Mouse (Mus musculus): ENCODE results near the gene Gpr107.

Gene Gpr107

DNA sequence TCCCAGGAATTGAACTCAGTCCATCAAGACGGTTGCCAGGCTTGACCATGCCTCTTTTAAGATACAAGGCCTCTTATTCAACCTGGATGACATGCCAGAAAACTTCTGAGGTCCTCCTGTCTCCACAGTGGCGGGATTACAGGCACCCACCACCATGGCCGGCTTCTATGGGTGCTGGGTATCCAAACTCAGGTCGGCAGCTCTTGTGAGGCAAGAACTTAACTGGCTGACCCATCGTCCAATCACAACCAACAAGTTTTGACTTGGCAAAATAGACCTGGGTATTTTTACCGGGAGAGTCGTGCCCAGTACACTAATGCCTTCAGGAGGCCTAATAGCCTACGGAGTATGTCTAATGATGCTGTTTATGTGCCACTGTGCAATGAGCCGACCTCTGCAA, 26.1 kb upstream of the Gpr107 start:
- in situ Hi-C loops (cut with MboI, MseI) = no loop called here

DNA sequence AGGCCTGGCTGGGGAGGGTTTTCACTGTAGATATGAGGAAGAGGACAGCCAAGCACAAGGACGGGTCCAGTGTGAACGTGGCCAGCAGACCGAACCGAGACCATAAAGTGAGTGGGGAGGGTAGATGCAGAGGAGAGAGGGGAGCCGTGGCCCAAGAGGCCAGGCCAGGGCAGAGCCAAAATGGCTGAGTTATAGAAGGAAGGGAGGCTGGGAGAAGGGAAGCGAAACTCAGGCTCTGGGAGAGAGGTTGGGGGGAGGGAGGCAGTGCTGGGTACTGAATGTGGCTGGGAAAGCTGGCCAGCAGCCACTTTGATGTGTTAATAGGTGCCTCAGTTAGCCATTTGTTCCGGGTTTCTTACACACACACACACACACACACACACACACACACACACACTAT, 24.9 kb upstream of the Gpr107 start:
- in situ Hi-C loops (cut with MboI, MseI) = no loop called here

DNA sequence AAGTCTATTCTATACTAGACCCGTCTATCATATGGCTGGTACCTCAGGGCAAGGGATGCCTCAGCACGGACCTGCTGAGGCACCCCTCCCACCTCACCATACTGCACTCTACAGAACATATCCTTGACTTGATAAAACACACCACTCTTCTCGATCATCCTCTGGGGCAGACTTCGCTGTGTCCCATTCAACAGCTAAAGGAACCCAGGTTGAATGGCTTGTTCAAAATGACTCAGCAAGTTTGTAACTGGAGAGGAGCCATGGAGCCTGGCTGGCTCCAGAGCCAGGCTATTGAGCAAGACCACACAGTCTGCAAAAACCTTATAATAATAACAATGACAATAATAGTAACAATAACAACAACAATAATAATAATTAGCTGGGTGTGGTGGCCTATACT, 24.2 kb upstream of the Gpr107 start:
- in situ Hi-C loops (cut with MboI, MseI) = no loop called here

DNA sequence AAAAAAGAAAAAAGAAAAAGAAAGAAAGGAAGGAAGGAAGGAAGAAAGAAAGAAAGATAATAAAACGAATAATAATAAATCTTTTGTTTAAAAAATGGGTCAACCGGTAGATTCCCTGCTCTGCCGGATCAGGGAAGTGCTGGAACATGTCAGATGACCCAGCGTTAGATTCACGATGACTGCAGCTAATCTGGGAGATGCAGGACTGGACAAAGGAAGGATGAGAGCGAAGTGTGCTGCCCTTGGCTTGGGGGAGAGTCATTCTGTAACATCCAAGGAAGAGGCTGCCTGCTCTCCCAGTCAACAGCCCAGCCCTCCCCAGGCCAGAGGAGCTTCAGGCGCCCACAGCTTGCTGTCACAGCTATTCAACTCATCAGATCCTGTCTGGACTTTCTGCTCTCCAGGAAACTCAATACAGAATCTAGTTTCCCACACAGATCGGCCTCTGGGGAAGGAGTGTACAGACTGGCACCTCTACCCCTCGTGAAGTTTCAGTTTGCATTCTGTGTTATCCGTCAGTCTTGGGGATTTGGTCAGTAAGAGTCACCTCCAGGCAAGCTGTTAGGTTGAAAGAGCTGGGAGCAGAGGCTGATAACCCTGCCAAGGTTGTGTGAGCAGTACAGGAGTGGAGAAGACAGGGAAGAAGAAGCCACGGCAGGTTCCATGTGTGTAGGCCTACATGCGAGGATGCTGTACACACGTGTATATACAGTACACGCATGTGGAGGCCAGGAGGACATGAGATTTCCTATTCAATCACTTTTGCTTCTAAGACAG, 22.2 kb upstream of the Gpr107 start:
- in situ Hi-C loops (cut with MboI, MseI) = no loop called here

DNA sequence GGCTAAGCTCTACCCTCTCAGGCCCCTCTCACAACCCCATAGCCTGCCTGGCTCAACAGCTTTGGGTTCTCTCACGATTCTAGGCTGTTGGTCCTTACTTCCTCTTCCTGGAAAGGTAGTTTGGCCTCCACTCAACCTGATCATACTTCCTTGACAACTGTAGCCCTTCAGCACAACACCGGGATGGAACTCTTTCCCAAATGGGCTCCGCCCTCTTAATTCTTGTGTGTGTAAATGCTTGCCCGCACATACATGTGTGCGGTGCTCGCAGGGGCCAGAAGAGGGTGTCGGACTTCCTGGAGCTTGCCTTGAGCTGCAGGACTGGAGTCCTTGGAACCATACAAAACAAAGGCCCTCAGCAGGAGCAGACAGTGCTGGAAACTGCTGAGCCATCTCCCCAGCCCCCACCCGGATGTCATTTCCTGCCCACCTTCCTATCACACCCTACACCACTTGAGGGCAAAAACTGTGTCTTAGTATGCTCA, 21.3 kb upstream of the Gpr107 start:
- in situ Hi-C loops (cut with MboI, MseI) = no loop called here

DNA sequence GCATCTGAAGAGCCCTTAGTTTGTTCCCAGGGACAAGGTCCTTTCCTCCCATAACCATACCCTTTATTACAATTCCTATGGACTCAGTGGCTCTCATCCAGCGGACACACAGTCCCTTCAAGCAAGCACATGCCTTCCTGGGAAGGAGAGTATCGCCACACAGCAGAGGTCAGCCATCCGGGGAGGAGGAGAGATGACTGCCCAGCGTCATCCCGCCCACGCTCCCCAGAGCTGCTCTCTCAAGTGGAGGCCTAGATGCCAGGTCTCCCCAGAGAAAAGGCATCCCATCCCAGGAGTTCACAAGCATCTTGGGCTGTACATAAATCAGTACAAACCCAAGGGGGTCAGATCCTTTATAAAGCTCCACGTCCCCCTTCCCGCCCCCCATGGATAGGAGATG, 19.4 kb upstream of the Gpr107 start:
- in situ Hi-C loops (cut with MboI, MseI) = no loop called here

DNA sequence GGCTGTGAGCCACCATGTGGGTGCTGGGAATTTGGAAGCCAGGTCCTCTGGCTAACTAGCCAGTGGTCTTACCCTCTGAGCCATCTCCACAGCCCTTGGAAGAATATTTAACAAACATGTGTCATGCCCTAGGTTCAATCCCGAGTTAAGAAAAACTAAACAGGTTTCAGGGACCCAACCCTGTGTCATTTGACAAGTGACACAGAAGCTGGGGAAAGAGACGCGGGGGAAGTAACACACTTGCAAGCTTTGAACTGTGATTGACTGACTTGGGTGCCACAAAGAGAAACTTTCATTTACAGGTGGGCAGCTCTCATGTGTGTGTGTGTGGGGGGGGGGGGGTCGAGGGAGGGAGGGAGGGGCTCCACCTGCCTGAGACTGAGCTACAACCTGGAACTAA, 18.1 kb upstream of the Gpr107 start:
- in situ Hi-C loops (cut with MboI, MseI) = no loop called here

DNA sequence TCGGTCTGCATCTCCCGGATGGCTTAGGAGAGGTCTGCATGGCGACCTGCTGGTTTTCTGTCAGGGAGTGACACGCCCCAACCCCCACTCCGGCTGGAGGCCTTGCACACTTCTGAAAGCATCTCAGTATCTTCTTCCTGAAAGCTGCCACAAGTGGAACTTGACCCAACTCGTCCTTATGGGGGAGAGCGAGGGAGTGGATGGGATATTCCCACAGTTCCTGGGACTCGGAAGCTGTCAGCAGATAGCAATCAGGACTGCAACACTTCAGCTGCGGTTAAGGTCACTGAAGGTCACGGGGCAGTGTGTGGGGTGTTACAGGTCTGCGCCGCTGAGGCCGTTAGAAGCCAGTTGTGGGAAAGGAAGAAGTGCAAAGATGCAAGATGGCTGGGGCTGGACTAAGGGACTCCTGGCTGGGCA, 16.6 kb upstream of the Gpr107 start:
- in situ Hi-C loops (cut with MboI, MseI) = no loop called here

DNA sequence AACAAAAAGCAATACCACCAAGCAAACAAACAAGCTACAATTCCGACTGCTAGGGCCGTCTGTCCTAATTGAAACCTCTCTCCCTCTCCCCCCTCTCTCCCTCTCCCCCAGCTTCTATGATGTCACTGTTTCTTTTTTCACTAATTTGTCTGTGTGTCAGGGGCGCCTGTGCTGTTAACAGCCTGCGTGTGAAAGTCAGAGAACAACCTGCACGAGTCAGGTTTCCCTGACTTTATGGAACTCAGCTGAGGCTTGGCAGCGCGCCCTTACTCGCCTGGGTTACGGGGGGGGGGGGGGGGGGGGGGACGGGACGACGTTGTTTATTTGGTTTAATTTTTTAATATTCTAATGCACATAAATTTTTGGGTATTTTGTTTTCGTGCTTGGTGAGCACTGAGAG, 15.8 kb upstream of the Gpr107 start:
- in situ Hi-C loops (cut with MboI, MseI) = no loop called here

DNA sequence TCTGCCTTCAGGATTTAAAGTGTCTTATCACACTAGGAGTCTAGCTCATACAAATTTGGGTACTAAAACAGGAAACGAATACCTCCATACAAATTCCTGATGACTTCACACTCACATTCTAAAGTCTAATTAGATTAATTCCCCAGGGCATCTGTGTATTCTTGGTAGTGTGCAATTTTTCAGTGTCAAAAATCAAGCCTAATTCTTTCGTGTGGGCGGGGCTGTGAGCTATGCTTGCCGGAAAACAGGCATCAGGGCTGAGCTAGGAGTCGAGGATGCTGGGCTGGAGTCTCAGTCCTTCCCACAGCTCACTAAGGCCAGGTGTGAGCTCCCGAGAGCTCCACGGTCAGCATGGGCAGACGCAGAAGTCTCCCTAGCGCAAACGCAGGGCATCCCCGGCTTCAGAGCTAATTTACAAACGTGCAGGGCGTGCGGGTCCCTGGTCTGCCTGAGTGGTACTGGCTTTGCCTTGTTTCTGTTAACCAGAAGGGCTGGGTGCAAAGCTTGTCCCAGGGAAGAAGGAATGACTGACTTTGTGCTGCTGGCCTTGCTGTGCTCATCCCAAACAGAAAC, 15.0 kb upstream of the Gpr107 start:
- in situ Hi-C loops (cut with MboI, MseI) = no loop called here

DNA sequence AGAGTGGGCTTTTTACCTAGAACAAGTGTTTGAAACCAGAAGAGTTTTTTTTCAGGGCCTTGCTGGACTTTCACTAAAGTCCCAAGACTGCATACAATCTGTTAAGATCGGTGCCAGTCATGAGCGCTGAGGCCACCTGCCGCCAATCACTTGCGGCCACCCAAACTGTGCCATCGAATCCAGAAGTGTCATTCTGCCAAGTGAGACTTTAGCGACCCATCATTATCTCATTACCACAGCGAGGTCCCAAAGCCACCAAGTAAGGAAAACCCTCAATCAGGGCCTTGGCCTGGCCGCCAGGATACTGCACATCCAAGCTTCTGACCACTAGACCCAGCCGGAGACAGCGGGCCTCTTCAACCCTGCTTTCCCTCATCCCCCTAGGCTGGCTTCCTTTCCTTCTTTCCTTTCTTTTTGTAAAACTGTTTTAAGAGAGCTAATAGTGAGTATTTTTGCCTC, 12.9 kb upstream of the Gpr107 start:
- in situ Hi-C loops (cut with MboI, MseI) = no loop called here

DNA sequence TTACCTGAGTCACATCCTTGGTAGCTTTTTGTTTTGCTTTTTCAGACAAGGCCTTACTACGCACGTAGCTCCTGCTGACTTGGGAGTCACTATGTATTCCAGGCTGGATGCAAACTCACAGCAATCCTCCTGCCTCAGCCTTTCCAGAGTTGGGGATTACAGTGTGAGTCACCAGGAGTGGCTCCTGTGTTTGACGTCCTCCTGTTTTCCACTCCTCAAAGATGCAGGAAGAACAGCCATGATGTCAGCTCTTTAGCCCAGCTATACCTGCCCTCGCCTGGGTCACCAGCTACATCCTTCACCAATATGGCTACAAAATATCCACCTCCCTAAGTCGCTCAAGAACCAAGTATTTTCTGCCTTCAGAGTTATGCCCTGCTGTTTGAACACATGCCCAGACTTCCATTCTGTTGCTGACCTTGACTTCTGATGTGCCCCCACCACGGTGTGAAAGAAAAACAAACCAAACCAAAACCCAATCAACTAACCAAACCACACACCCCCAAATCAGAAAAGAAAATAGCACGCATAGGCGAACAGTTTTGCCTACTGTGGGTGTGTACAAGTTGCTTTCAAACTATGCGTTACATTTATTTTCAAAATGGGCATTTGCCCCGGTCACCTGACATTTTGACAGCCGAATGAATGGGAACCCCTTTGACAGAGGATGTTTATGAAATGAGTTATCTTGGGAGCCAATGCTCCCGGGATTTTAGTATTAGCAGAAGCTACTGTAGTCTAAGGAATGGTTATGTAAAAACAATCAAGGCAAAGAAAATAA, 11.9 kb upstream of the Gpr107 start:
- in situ Hi-C loops (cut with MboI, MseI) = loop anchor here (5.0 kb wide), 2 partner anchors 33 to 63 kb away; no protein-coding TSS in a partner anchor

DNA sequence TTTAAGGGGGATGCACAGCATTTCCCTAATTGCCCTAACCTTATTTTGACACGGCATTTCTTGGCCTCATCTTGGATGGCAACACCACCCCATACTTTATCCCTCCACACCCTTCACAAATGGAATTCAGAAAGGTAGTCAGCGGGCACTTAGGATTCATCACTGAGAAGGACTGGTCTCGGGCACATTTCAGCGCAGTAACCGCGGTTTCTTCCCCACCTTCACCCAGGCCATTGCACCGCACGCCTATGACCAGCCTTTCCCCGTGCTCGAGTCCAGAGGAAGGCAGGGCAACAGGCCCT, 11.4 kb upstream of the Gpr107 start:
- in situ Hi-C loops (cut with MboI, MseI) = loop anchor here (5.0 kb wide), 2 partner anchors 33 to 63 kb away; no protein-coding TSS in a partner anchor

DNA sequence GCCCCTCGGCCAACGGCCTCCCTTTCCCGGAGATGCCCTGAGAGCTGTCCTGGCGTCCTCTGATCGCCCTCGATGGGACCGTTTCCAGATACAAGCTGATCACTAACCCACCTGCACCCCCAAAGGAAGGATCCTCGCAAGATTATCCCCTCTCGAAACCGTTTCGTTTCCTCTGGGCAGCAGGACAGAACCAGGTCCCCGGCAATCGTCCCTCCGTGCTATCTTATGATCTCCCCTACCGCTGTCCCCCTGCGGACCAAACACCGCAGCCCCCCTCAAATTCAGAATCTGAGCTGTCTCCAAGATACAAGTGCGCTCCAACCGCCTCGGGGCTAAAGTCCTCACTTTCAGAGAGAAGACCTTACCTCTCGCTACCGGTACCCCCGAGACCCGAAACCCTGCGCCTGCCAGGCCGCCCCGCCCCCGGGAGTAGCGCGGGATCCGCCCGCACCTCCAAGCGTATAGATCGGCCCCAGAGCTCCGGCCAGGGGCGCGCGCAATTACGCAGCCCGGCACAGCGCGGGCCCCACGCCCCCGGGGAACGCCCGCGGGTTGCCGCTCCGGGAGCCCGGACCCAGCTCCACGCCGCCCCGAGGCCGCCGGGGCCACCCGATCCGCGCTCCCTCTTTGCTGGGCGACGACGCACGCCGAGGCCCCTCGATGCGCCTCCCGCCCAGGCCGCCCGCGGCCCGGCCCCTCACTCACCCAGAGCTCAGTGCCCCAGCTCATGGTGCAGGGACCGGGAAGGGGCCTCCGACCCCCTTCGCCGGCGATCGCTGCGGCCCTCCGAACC, 10.8 kb upstream of the Gpr107 start:
- in situ Hi-C loops (cut with MboI, MseI) = loop anchor here (5.0 kb wide), 2 partner anchors 34 to 64 kb away; no protein-coding TSS in a partner anchor

DNA sequence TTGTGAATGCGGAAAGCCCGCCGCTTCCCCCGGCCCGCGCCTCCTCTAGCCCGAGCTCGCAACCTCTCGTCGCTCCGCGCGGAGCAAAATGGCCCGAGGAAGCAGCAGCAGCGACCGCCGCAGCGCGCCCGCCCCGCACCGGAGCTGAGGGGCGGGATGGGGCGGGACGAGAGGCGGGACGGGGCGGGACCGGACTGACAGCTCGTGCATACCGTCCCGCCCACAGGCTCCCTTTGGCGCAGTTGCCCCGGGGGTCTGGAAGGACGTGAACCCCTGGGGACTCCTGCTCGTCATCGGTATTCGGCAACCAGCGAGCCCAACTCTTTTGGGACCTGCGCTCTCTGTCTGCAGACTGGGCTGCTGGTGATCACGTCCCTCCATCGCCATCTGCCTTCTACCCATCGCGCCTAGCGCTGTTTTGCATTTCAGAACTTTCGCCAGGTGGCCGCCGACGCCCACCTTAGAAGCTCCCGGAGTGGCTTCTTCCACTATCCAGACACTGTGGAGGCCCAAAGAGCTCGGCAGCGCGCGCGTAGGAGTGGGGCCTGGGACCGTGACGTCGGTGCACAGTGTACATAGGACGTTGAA, 10.2 kb upstream of the Gpr107 start, which contains the start of gene Fnbp1:
Gene Fnbp1, minus strand, starts transcription at position 142 of the 588 bp plus-strand sequence.
- in situ Hi-C loops (cut with MboI, MseI) = loop anchor here (5.0 kb wide), 2 partner anchors 35 to 65 kb away; no protein-coding TSS in a partner anchor

DNA sequence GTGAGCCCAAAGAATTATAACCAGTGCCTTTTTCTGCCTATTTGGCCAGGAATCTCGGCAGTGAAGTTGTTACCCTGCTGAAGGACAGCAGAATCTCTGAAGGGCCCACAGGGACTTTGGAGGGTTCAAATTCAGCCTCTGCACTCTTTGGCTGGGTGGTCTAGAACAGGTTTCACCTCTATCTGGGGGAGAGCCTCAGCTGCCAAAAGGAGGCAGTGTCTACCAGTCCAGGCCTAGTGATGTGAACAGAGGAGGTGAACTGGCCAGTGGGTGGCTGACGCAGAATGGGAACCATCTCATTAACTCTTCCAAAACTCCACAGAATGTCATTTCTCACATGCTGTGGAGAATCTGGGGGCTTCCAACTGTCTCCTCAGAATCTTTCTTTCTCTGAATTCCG, 9.6 kb upstream of the Gpr107 start:
- in situ Hi-C loops (cut with MboI, MseI) = loop anchor here (5.0 kb wide), 2 partner anchors 35 to 65 kb away; no protein-coding TSS in a partner anchor

DNA sequence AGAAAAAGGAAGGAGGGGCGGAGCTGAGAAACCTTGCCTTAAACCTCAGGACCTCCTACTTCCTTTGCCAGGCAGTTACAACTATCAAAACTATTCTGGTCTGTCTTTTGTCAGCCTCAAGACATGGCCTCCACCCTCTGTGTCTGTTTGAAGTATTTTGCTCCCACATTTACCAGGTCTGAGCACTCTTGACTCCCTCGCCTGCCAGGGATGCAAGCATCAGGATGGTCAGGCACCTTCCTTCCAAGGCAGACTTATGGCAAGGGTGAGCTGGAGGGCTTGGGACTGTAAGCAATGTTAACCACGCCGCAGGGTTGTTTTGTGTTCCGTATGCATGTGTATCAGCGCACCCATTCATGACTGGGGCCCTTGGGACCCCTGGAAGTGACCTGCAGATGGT, 8.8 kb upstream of the Gpr107 start:
- in situ Hi-C loops (cut with MboI, MseI) = loop anchor here (5.0 kb wide), 2 partner anchors 36 to 66 kb away; no protein-coding TSS in a partner anchor

DNA sequence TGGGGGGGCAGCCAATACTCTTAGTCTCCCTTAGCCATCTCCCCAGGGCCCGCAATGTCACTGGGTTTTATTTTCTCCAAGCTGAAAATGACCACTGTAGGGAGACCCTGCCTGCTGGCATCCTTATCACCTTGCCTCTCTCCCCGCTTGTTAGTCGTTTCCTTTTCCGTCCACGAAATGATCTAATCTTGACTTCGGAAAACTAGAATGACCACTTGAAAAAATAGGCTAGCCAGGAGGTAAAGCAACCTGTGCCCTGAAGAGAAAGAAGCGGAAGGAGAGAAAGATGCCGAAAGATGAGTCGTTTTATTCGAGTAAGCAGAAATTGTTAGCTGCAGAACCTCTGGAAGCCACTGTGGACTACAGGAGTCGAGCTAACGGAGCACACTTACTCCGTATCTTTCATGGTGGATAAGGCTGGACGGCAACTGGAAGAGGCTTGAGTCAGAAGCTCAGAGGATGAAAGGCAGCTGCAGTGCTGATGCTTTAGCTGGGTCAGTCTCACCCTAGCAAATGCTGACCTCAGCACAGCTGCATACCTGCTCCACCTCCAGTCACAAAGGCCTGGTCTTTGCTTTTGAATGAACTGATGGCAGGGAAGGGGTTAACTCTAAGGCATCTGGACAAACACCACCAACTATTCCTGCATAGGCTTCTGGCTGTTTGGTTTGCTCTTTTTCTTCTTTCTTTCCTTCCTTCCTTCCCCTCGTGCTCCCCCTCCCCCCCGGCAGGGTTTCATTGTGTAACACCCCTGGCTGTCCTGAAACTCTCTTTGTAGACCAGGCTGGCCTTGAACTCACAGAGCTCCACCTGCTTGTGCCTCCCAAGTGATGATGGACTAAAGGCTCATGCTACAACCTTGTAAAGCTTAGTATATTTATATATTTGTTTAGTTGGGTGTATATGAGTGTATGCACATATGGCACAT, 8.1 kb upstream of the Gpr107 start:
- in situ Hi-C loops (cut with MboI, MseI) = loop anchor here (5.0 kb wide), 2 partner anchors 37 to 67 kb away; no protein-coding TSS in a partner anchor

DNA sequence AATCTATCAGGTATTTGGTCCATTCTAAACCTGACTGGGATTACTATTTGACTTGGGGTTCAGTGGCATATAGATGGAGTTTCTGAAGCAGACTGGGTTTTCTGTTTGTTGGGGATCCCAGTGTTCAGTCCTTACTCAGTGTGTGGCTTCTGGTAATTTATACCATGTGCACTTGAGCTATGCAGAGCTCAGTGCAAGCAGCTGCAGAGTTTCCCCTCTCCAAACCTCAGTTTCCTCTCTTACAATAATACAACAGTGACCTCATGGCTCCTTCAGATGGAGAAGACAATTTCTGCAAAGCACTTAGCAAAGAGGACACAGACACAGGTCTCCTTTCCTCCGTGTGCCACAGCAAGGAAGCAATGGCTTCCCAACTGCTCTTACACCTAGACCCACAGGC, 7.2 kb upstream of the Gpr107 start:
- in situ Hi-C loops (cut with MboI, MseI) = loop anchor here (5.0 kb wide), 3 partner anchors 38 to 123 kb away; no protein-coding TSS in a partner anchor
